Mouse (Mus musculus) CH12.LX (cell line): ENCODE measurements around the gene Sept9. TPM values are rescaled to one million over a fixed set of nuclear protein-coding genes. Genes with fewer than 3 reads are reported as not detected.

Experiments used
- DNase-seq: peaks from one replicate; pipeline ENCODE4 v3.0.0-alpha.2; 2013; ENCODE audit errors: extremely low read depth
- H3K27ac ChIP-seq: 2 replicates; pipeline ENCODE4 v1.5.1; 2012; ENCODE audit warnings: low read depth, mild to moderate bottlenecking, control low read depth, moderate library complexity; ENCODE audit not compliant: insufficient read depth
- H3K27me3 ChIP-seq: replicated peaks from 2 replicates; pipeline ENCODE3; 2012; ENCODE audit warnings: inconsistent platforms
- H3K36me3 ChIP-seq, 2 experiments: replicated peaks in 1 of 2; 2 replicates each; pipeline versions ENCODE3 to v1.6.1; 2012; ENCODE audit warnings: inconsistent platforms in 1 of 2, low read length in 1 of 2, mild to moderate bottlenecking in 1 of 2, mixed read lengths in 1 of 2, moderate library complexity in 1 of 2; ENCODE audit not compliant: control insufficient read depth in 1 of 2, insufficient read depth in 1 of 2
- H3K4me1 ChIP-seq, 2 experiments: 2 replicates each; pipeline ENCODE4 v1.6.1; 2012; ENCODE audit warnings: inconsistent platforms in 1 of 2, moderate library complexity in 1 of 2; ENCODE audit not compliant: insufficient read depth in 2 of 2, control insufficient read depth in 1 of 2
- H3K4me2 ChIP-seq: 2 replicates; pipeline ENCODE4 v1.6.1; 2012; ENCODE audit warnings: low read depth, mild to moderate bottlenecking, control low read depth; ENCODE audit not compliant: poor library complexity, insufficient read depth, severe bottlenecking
- H3K4me3 ChIP-seq, 3 experiments: fragments of 150-350 bp in 1 of 3; sonication (generic) in 1 of 3; replicated peaks in 1 of 3; 2 replicates each; pipeline versions ENCODE3 to v1.5.1; 2011 to 2012; ENCODE audit warnings: low read depth in 2 of 3, low read length in 2 of 3, mild to moderate bottlenecking in 2 of 3, moderate library complexity in 2 of 3, control low read depth in 1 of 3, improper control_type of control experiment in 1 of 3, inconsistent platforms in 1 of 3, mixed read lengths in 1 of 3; ENCODE audit not compliant: poor library complexity in 1 of 3
- H3K79me2 ChIP-seq: replicated peaks from 2 replicates; pipeline ENCODE4 v1.6.1; 2012; ENCODE audit warnings: mild to moderate bottlenecking, moderate library complexity; ENCODE audit not compliant: control insufficient read depth, poor library complexity, insufficient read depth, severe bottlenecking; ENCODE audit errors: extremely low read depth
- H3K9ac ChIP-seq: 2 replicates; pipeline ENCODE4 v1.6.1; 2012; ENCODE audit warnings: low read depth, mild to moderate bottlenecking, control low read depth, moderate library complexity; ENCODE audit not compliant: insufficient read depth
- H3K9me3 ChIP-seq: replicated peaks from 2 replicates; pipeline ENCODE3; 2012; ENCODE audit warnings: low read length, inconsistent platforms, mixed read lengths
- BHLHE40 ChIP-seq: IDR thresholded peaks from 2 replicates; pipeline ENCODE4 v1.6.1; 2011; ENCODE audit warnings: mild to moderate bottlenecking, low read depth, low read length, improper control_type of control experiment
- CHD1 ChIP-seq: IDR thresholded peaks from 2 replicates; pipeline ENCODE4 v1.6.1; 2012; ENCODE audit warnings: low read depth, low read length, improper control_type of control experiment, inconsistent platforms
- IRF4 ChIP-seq: IDR thresholded peaks from 2 replicates; pipeline ENCODE4 v1.6.1; 2014; ENCODE audit warnings: low read depth, mild to moderate bottlenecking, inconsistent platforms, low read length, improper control_type of control experiment
- JUN ChIP-seq: IDR thresholded peaks from 2 replicates; pipeline ENCODE4 v1.6.1; 2011; ENCODE audit warnings: low read depth, mild to moderate bottlenecking, low read length, improper control_type of control experiment, moderate library complexity; ENCODE audit not compliant: insufficient read depth
- JUND ChIP-seq: conservative IDR thresholded peaks from 2 replicates; pipeline ENCODE4 v1.6.1; 2011; ENCODE audit warnings: low read depth, low read length, improper control_type of control experiment
- MAZ ChIP-seq: IDR thresholded peaks from 2 replicates; pipeline ENCODE4 v1.6.1; 2012; ENCODE audit warnings: low read depth, mild to moderate bottlenecking, inconsistent platforms, low read length, improper control_type of control experiment, moderate library complexity
- MEF2A ChIP-seq: IDR thresholded peaks from 2 replicates; pipeline ENCODE4 v1.6.1; 2014; ENCODE audit warnings: low read depth, mild to moderate bottlenecking, inconsistent platforms, low read length, improper control_type of control experiment, borderline replicate concordance
- MXI1 ChIP-seq: IDR thresholded peaks from 2 replicates; pipeline ENCODE4 v1.6.1; 2011; ENCODE audit warnings: mild to moderate bottlenecking, low read depth, low read length, improper control_type of control experiment
- NRF1 ChIP-seq: IDR thresholded peaks from 2 replicates; pipeline ENCODE4 v1.6.1; 2014; ENCODE audit warnings: low read depth, mild to moderate bottlenecking, inconsistent platforms, low read length, improper control_type of control experiment, moderate library complexity
- POLR2A ChIP-seq: IDR thresholded peaks from 2 replicates; pipeline ENCODE4 v1.6.1; 2011; ENCODE audit warnings: low read depth, mild to moderate bottlenecking, improper control_type of control experiment, low read length
- RAD21 ChIP-seq: IDR thresholded peaks from 2 replicates; pipeline ENCODE4 v1.6.1; 2011; ENCODE audit warnings: low read depth, mild to moderate bottlenecking, low read length, improper control_type of control experiment, moderate library complexity
- UBTF ChIP-seq: IDR thresholded peaks from 2 replicates; pipeline ENCODE4 v1.6.1; 2012; ENCODE audit warnings: low read depth, mild to moderate bottlenecking, inconsistent platforms, low read length, improper control_type of control experiment, moderate library complexity
- USF1 ChIP-seq: IDR thresholded peaks from 2 replicates; pipeline ENCODE4 v1.6.1; 2014; ENCODE audit warnings: low read depth, mild to moderate bottlenecking, inconsistent platforms, low read length, improper control_type of control experiment
- USF2 ChIP-seq: conservative IDR thresholded peaks from 2 replicates; pipeline ENCODE4 v1.6.1; 2011; ENCODE audit warnings: low read depth, low read length, improper control_type of control experiment
- ZMIZ1 ChIP-seq: IDR thresholded peaks from 2 replicates; pipeline ENCODE4 v1.6.1; 2012; ENCODE audit warnings: low read depth, mild to moderate bottlenecking, inconsistent platforms, low read length, improper control_type of control experiment
- ZNF384 ChIP-seq: IDR thresholded peaks from 2 replicates; pipeline ENCODE4 v1.6.1; 2012; ENCODE audit warnings: low read depth, low read length, improper control_type of control experiment, inconsistent platforms
- dilution Hi-C: fragments of 300-500 bp; cut with MboI; formaldehyde crosslinking; loops from 2 replicates; pipeline ENCODE4 v1.14.3; 2020; ENCODE audit warnings: low sequenced_read_pairs; ENCODE audit not compliant: extremely low pct_unique_long_range_greater_than_20kb, extremely low pct_ligation_motif_present
- in situ Hi-C: fragments of 300-500 bp; cut with MboI; formaldehyde crosslinking; loops from 3 replicates; pipeline ENCODE4 v1.14.3; 2019; ENCODE audit warnings: low sequenced_read_pairs, low pct_ligation_motif_present, low pct_unique_long_range_greater_than_20kb, mixed read lengths
- polyA plus RNA-seq: library from polyadenylated mRNA; unstranded; fragments of >175 nt; gene quantifications from 2 replicates; pipeline ENCODE4 v1.2.1, GENCODE M21; 2012; ENCODE audit warnings: low read depth; ENCODE audit not compliant: insufficient read length
- total RNA-seq, 2 experiments: library from RNA; depleted of rRNA; stranded (reverse); fragments of 300-350 nt in 1 of 2; fragments of >200 nt in 1 of 2; gene quantifications; 2 replicates each; pipeline ENCODE4 v1.2.3; 2012 to 2014

The Sept9 gene
- total and polyA plus RNA-seq, 3 experiments, result 47.6 to 128 (median 110) TPM

DNA sequence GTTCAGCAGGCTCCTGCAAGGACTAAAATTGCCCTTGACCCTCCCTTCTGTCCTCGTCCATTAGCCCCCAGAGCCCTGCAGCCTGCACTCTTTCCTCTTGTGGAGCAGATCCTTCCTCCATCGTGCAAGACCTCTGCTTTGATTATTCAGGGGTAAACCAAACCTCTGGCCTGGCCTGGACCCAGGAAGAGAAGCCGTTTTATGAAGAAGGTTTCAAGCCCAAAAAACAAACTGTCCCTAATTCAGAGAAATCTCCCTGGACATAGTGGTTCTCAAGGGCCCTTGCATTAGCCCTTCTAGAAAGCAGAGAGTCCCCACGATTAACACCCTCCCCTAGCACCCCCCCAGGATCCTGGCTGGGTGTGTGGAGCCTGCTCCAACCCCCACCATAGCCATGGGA, 207.7 kb downstream of the Sept9 start:
- H3K4me3 ChIP-seq, result no peak overlapping the region
- in situ Hi-C loops, result no loop called here
- H3K36me3 ChIP-seq, result no peaks in the 10 kb centered on the region
- no peak for DNase-seq
- H3K4me2 ChIP-seq, result no peak overlapping the region
- H3K4me1 ChIP-seq, result peaks cover 10 to 21% of the 10 kb centered on the region in 2 experiments
- peaks cover 2% of the 10 kb centered on the region for H3K9me3 ChIP-seq
- peaks cover 3% of the 10 kb centered on the region for H3K27me3 ChIP-seq
- no peaks in the 10 kb centered on the region for H3K79me2 ChIP-seq
- dilution Hi-C loops, result no loop called here
- TF ChIP-seq ZMIZ1 (no peak), USF1 (no peak), CHD1 (no peak), POLR2A (no peak), RAD21 (no peak), NRF1 (no peak), JUND (no peak), MXI1 (no peak), MAZ (no peak), JUN (no peak), USF2 (no peak), IRF4 (no peak), UBTF (no peak), BHLHE40 (no peak)
- no peak overlapping the region for H3K9ac ChIP-seq
- no peak overlapping the region for H3K27ac ChIP-seq

DNA sequence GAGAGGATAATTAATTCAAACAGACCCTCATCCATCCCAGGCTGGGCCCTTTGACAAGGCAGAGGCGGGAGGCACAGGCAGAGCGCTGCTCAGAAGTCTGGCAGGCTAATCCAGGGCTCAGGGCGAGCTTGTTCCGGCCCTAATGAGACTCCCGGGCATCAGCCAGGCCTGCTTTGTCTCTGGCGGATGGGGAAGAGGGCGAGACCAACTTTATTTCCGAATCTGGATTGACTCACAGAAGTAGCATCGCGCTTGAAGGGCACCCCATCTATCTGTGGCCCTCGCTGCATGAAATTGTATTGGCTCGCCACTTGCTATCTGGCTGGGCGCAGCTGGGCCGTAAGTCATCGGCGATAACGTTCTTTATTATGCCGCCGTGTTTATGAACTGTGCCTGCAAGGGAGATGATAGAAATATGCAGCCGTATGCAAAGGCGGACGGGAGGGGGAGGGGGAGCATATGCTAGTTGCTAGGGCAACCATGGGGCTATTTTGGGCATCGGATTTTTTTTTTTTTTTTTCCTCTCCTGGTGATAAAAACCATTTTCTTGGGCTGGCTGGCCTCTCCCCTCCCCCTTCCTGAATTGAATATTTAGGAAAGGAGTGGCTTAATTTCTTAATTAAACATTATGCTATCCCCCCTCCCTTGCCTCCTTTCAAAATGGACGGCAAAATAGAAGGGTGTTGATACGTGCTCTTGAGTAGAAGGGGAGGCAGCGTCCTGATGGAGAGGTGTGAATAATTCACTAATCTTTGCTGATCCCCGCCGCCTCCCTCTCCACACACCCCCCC, 208.4 kb downstream of the Sept9 start:
- no peak for TF ChIP-seq USF1
- peak; percentile 38; the same call in 1 of the 2 replicates for TF ChIP-seq MEF2A
- 0 out of 2 replicates have a peak, but pooled peaks have one; percentile 39 for TF ChIP-seq ZNF384
- TF ChIP-seq, all 38 proteins: peak for 2
- dilution Hi-C loops (no loop called here), in situ Hi-C loops (no loop called here)
- no peak overlapping the region for H3K9ac ChIP-seq
- no peak overlapping the region for H3K4me2 ChIP-seq
- H3K9me3 ChIP-seq, result peaks cover 2% of the 10 kb centered on the region
- no peaks in the 10 kb centered on the region for H3K36me3 ChIP-seq
- H3K27ac ChIP-seq, result no peak overlapping the region
- H3K4me1 ChIP-seq, result peaks cover 5 to 19% of the 10 kb centered on the region in 2 experiments
- no peak overlapping the region for H3K4me3 ChIP-seq
- peaks cover 3% of the 10 kb centered on the region for H3K27me3 ChIP-seq
- H3K79me2 ChIP-seq, result no peaks in the 10 kb centered on the region
- no peak for DNase-seq
